Mouse (Mus musculus): ENCODE data around the gene Grb14.

Grb14 gene

DNA sequence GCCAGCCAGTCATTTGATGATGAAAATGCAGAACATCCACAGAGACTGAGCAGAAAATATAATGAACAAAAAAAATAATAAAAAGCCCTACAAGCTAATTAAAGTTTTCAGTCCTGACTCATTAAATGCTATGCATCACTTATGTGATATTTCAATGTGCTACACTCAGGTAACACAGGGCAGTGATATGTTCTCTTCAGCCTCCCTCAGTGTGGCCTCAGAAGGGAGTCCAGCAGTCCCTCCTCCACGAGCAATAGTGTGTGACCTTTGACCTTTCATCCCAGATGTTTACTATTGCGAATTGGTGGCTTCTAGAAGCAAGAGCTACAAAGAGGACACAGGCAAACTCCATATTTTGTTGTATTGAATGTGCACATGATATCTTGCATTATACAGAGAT, 146.5 kb downstream of the Grb14 start:
- DNase-seq (ENCODE audit: low read depth, low spot score): no peak
